Mouse (Mus musculus): ENCODE data around the gene Bco2. TPM values are rescaled to one million over a fixed set of nuclear protein-coding genes. Genes with fewer than 3 reads are reported as not detected.

The Bco2 gene
- 0.17 and 0.27 TPM in 2 replicates for polyA plus RNA-seq (2015; fragmentation: Nextera tagmentation; extraction: Ambion mirVana)

DNA sequence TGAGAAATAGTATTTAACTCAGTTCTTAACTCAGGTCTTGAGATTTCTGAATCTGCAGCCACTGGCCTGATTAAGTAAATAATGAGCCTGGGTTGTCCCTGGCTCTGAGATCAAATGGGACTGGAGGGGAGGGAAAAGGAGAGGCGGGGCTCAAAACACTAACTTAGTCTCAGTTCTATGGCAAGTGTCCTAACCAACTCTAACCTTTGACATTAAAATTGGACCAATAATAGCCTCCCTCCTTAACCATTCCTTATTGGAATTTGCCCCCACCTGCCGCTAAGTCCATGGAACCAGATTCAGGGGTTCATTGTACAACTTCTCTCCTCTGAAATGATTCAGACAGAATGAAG lies at the start of gene Bco2:
Gene Bco2, minus strand, starts transcription at position 88 of the 353 bp plus-strand sequence.
- H3K4me1 ChIP-seq (replicated peaks; ENCODE audit: insufficient read depth, low read length) = no peaks in the 10 kb centered on the region
- H3K27me3 ChIP-seq (ENCODE audit: insufficient read depth, low read length) = no peaks in the 10 kb centered on the region
- H3K27ac ChIP-seq = no peak within 1 kb of the TSS
- H3K4me3 ChIP-seq (replicated peaks; ENCODE audit: low read depth, low read length) = no peak within 1 kb of the TSS
- H3K9me3 ChIP-seq (replicated peaks; ENCODE audit: low read length) = no peaks in the 10 kb centered on the region
- no peaks in the 10 kb centered on the region for H3K36me3 ChIP-seq (ENCODE audit: insufficient read depth, low read length)
- DNase-seq (ENCODE audit: low spot score) (no peak), ATAC-seq (replicated peaks; ENCODE audit: low FRiP score, low read depth) (no peak)
- 37% methylated on average over 2 of the region's 2 CpGs for WGBS
- 0 out of 2 replicates have a peak within 1 kb of the TSS, but pooled peaks have one; percentile 2 for H3K9ac ChIP-seq (ENCODE audit: low read depth, low read length)
- no peak for TF ChIP-seq CTCF (IDR thresholded peaks at IDR 0.05; ENCODE audit: low read depth)
- H3K4me2 ChIP-seq (ENCODE audit: low read length) = peak within 1 kb of the TSS; percentile 38

- peak overlapping the region; percentile 87 for H3K27ac ChIP-seq
- no peaks in the 10 kb centered on the region for H3K27me3 ChIP-seq (ENCODE audit: insufficient read depth, low read length)
- peaks cover 14% of the 10 kb centered on the region for H3K4me1 ChIP-seq (replicated peaks; ENCODE audit: insufficient read depth, low read length)
- H3K36me3 ChIP-seq (ENCODE audit: insufficient read depth, low read length) = peaks cover 13% of the 10 kb centered on the region; the same call in 1 of the 2 replicates
- TF ChIP-seq CTCF (IDR thresholded peaks at IDR 0.05; ENCODE audit: low read depth) = no peak
- peak overlapping the region; percentile 69 for H3K4me2 ChIP-seq (ENCODE audit: low read length)
- peak overlapping the region; percentile 69 for H3K4me3 ChIP-seq (replicated peaks; ENCODE audit: low read depth, low read length)
- peak overlapping the region; percentile 74 for H3K9ac ChIP-seq (ENCODE audit: low read depth, low read length)
- H3K9me3 ChIP-seq (replicated peaks; ENCODE audit: low read length) = no peaks in the 10 kb centered on the region
- under 1% methylated on average over 6 of the region's 6 CpGs for WGBS
- ATAC-seq (replicated peaks; ENCODE audit: low FRiP score, low read depth) (no peak), DNase-seq (ENCODE audit: low spot score) (peak; percentile 18)
These were observed 49.4 kb upstream of the Bco2 start for GRCm38 (mm10) chr9:50604338-50604737.

DNA sequence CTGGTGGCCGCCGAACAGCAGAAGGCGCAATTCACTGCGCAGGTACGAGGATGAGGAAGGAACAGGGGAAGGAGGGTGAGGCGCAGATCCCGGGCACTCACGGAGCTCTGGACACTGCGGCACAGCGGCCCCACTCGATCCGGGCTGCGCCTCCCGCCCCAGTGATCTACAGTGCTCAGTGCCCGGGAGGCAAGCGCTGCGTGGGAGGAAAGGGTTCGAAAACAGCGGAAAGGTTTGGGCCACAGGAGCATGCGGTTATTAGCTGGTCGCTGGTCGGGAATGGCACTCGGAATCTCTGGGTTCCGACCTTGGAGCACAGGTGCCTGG lies 49.0 kb upstream of the Bco2 start:
- peak overlapping the region; percentile 69 for H3K4me2 ChIP-seq (ENCODE audit: low read length)
- H3K27ac ChIP-seq = peak overlapping the region; percentile 87
- H3K36me3 ChIP-seq (ENCODE audit: insufficient read depth, low read length) = peaks cover 13% of the 10 kb centered on the region
- WGBS = under 1% methylated on average over 24 of the region's 24 CpGs
- H3K4me1 ChIP-seq (replicated peaks; ENCODE audit: insufficient read depth, low read length) = peaks cover 14% of the 10 kb centered on the region
- TF ChIP-seq CTCF (IDR thresholded peaks at IDR 0.05; ENCODE audit: low read depth) = peak; percentile 58
- no peaks in the 10 kb centered on the region for H3K27me3 ChIP-seq (ENCODE audit: insufficient read depth, low read length)
- DNase-seq (ENCODE audit: low spot score) = no peak
- H3K4me3 ChIP-seq (replicated peaks; ENCODE audit: low read depth, low read length) = peak overlapping the region; percentile 69
- peak overlapping the region; percentile 74 for H3K9ac ChIP-seq (ENCODE audit: low read depth, low read length)
- peak; percentile 86 for ATAC-seq (replicated peaks; ENCODE audit: low FRiP score, low read depth)
- H3K9me3 ChIP-seq (replicated peaks; ENCODE audit: low read length) = no peaks in the 10 kb centered on the region

GRCm38 (mm10) chr9:50603189-50603997 lies 48.4 kb upstream of the Bco2 start, which contains the start of the genes Sdhd and Timm8b:
TSS of gene Sdhd (minus strand) at chr9:50603812.
TSS of gene Timm8b (plus strand) at chr9:50603910.
- ATAC-seq (replicated peaks; ENCODE audit: low FRiP score, low read depth) (peak; percentile 96), DNase-seq (ENCODE audit: low spot score) (peak; percentile 98)
- H3K27me3 ChIP-seq (ENCODE audit: insufficient read depth, low read length) = no peaks in the 10 kb centered on the region
- no peaks in the 10 kb centered on the region for H3K9me3 ChIP-seq (replicated peaks; ENCODE audit: low read length)
- peaks cover 14% of the 10 kb centered on the region for H3K36me3 ChIP-seq (ENCODE audit: insufficient read depth, low read length)
- H3K4me1 ChIP-seq (replicated peaks; ENCODE audit: insufficient read depth, low read length) = peaks cover 14% of the 10 kb centered on the region
- under 1% methylated on average over 48 of the region's 48 CpGs for WGBS
- peak within 1 kb of the TSS; percentile 87 for H3K27ac ChIP-seq
- peak within 1 kb of the TSS; percentile 74 for H3K9ac ChIP-seq (ENCODE audit: low read depth, low read length)
- H3K4me2 ChIP-seq (ENCODE audit: low read length) = peak within 1 kb of the TSS; percentile 69
- H3K4me3 ChIP-seq (replicated peaks; ENCODE audit: low read depth, low read length) = peak within 1 kb of the TSS; percentile 69
- TF ChIP-seq CTCF (IDR thresholded peaks at IDR 0.05; ENCODE audit: low read depth) = no peak

- peak overlapping the region; percentile 67; the same call in 1 of the 2 replicates for H3K9ac ChIP-seq (ENCODE audit: low read depth, low read length)
- H3K4me1 ChIP-seq (replicated peaks; ENCODE audit: insufficient read depth, low read length) = peaks cover 14% of the 10 kb centered on the region
- WGBS = 77% methylated on average over 7 of the region's 7 CpGs
- DNase-seq (ENCODE audit: low spot score) (no peak), ATAC-seq (replicated peaks; ENCODE audit: low FRiP score, low read depth) (no peak)
- TF ChIP-seq CTCF (IDR thresholded peaks at IDR 0.05; ENCODE audit: low read depth) = no peak
- H3K27ac ChIP-seq = peak overlapping the region; percentile 87; the same call in 1 of the 2 replicates
- H3K27me3 ChIP-seq (ENCODE audit: insufficient read depth, low read length) = no peaks in the 10 kb centered on the region
- H3K4me2 ChIP-seq (ENCODE audit: low read length) = peak overlapping the region; percentile 69
- H3K9me3 ChIP-seq (replicated peaks; ENCODE audit: low read length) = no peaks in the 10 kb centered on the region
- peaks cover 17% of the 10 kb centered on the region for H3K36me3 ChIP-seq (ENCODE audit: insufficient read depth, low read length)
- H3K4me3 ChIP-seq (replicated peaks; ENCODE audit: low read depth, low read length) = peak overlapping the region; percentile 69
These were observed 47.3 kb upstream of the Bco2 start for GRCm38 (mm10) chr9:50602055-50602845.

- Histone ChIP-seq H3K4me3 (replicated peaks; ENCODE audit: low read depth, low read length) (no peak overlapping the region), H3K27me3 (ENCODE audit: insufficient read depth, low read length) (no peaks in the 10 kb centered on the region), H3K36me3 (ENCODE audit: insufficient read depth, low read length) (peaks cover 23% of the 10 kb centered on the region), H3K9me3 (replicated peaks; ENCODE audit: low read length) (no peaks in the 10 kb centered on the region), H3K9ac (ENCODE audit: low read depth, low read length) (no peak overlapping the region), H3K4me2 (ENCODE audit: low read length) (peak overlapping the region; percentile 69; the same call in 1 of the 2 replicates), H3K27ac (no peak overlapping the region), H3K4me1 (replicated peaks; ENCODE audit: insufficient read depth, low read length) (peaks cover 14% of the 10 kb centered on the region)
- DNase-seq (ENCODE audit: low spot score) = no peak
- ATAC-seq (replicated peaks; ENCODE audit: low FRiP score, low read depth) = no peak
- 89% methylated on average over 6 of the region's 6 CpGs for WGBS
- TF ChIP-seq CTCF (IDR thresholded peaks at IDR 0.05; ENCODE audit: low read depth) = no peak
These were observed 46.6 kb upstream of the Bco2 start for GRCm38 (mm10) chr9:50601536-50601935.

All from kidney, postnatal 0 days (tissue).